Mouse (Mus musculus) mature B cell (primary cell): ENCODE results near the gene Adam6a.
"Not testable (repeated sequence)": the region's sequence is repeated elsewhere in the genome, so short reads cannot be mapped to it uniquely, and the experiment has no call there.

Experiments used
- in situ Hi-C: fragments of 300-500 bp; cut with MboI; formaldehyde crosslinking; loops from 2 replicates; pipeline ENCODE4 v1.14.3; 2019

Adam6a gene

DNA sequence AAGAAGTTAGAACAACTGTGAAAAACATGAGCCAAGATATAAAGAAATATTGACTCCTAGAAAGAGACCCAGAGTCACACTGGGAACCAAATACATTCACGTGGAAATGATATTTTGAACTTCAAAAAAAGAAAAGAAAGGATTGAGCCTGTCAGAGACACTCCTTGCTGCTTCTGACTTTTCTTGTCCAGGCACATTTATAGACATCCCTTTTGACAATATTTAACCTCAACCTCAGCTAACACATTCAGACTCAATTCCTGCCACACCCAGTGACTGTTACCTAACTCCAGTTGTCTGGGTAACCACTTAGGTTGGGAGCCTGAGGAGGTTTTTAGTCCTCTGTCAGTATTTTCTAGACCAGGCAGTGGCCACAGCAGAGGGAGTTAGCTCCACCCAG, at the start of gene Adam6a:
Gene Adam6a, plus strand, starts transcription at position 301 of the 400 bp plus-strand sequence.
- in situ Hi-C loops = not testable (repeated sequence)

GRCm38 (mm10) chr12:113525901-113526300, 17.8 kb upstream of the Adam6a start:
- in situ Hi-C loops = no loop called here

GRCm38 (mm10) chr12:113578241-113578640, 34.5 kb downstream of the Adam6a start:
- in situ Hi-C loops = no loop called here

GRCm38 (mm10) chr12:113588001-113588400, 44.3 kb downstream of the Adam6a start:
- in situ Hi-C loops = loop anchor here (10.0 kb wide), 1 partner anchor 363 kb away; no protein-coding TSS in a partner anchor
